Mouse (Mus musculus) midbrain, embryonic 16.5 days (tissue): ENCODE measurements around the gene Nadsyn1. TPM values are rescaled to one million over a fixed set of nuclear protein-coding genes. Genes with fewer than 3 reads are reported as not detected.

ENCODE experiments used
- ATAC-seq: fragments of 200-750 bp; cut with Nextera tagmentation; 2 replicates; pipeline ENCODE4 v1.8.0; 2017; ENCODE audit warnings: moderate TSS enrichment
- H3K27ac ChIP-seq: fragments of 300-500 bp; sonication (generic); 2 replicates; pipeline ENCODE4 v1.5.1; 2014; ENCODE audit warnings: mild to moderate bottlenecking, low read length, mixed read lengths
- H3K27me3 ChIP-seq: fragments of 300-500 bp; sonication (generic); 2 replicates; pipeline ENCODE4 v1.6.1; 2014; ENCODE audit warnings: low read depth, low read length, mixed read lengths; ENCODE audit not compliant: control insufficient read depth, insufficient read depth
- H3K36me3 ChIP-seq: fragments of 300-500 bp; sonication (generic); 2 replicates; pipeline ENCODE4 v1.6.1; 2014; ENCODE audit warnings: mild to moderate bottlenecking, low read length, moderate library complexity, mixed read lengths; ENCODE audit not compliant: control insufficient read depth, insufficient read depth
- H3K4me1 ChIP-seq: fragments of 300-500 bp; sonication (generic); 2 replicates; pipeline ENCODE4 v1.6.1; 2014; ENCODE audit warnings: mild to moderate bottlenecking, low read length, mixed read lengths; ENCODE audit not compliant: control insufficient read depth, insufficient read depth
- H3K4me2 ChIP-seq: fragments of 300-500 bp; sonication (generic); 2 replicates; pipeline ENCODE4 v1.6.1; 2014; ENCODE audit warnings: mild to moderate bottlenecking, low read length, mixed read lengths
- H3K4me3 ChIP-seq: fragments of 300-500 bp; sonication (generic); 2 replicates; pipeline ENCODE4 v1.5.1; 2014; ENCODE audit warnings: low read depth, mild to moderate bottlenecking, low read length, moderate library complexity, mixed read lengths
- H3K9ac ChIP-seq: fragments of 300-500 bp; sonication (generic); 2 replicates; pipeline ENCODE4 v1.6.1; 2014; ENCODE audit warnings: low read depth, low read length, mixed read lengths
- H3K9me3 ChIP-seq: fragments of 300-500 bp; sonication (generic); replicated peaks from 2 replicates; pipeline ENCODE4 v1.6.1; 2014; ENCODE audit warnings: mild to moderate bottlenecking, low read length, mixed read lengths; ENCODE audit not compliant: control insufficient read depth, poor library complexity, severe bottlenecking
- WGBS: fragments of 180-500 bp; shearing (Covaris S2); extraction: QIAGEN DNeasy Blood & Tissue Kit; methylation state at CpG from one replicate; pipeline ENCODE4 v1.1.7; 2014; 5-methylcytosine and 5-hydroxymethylcytosine counted together
- polyA plus RNA-seq: library from polyadenylated mRNA; unstranded; fragments of >200 nt; fragmentation: Nextera tagmentation; extraction: Ambion mirVana; gene quantifications from 2 replicates; pipeline ENCODE4 v1.2.1, GENCODE M21; 2015

The Nadsyn1 gene
- 6.5 and 7.5 TPM in 2 replicates for polyA plus RNA-seq

- Histone ChIP-seq H3K36me3 (peaks cover 2% of the 10 kb centered on the region; the same call in 1 of the 2 replicates), H3K4me1 (peaks cover 11% of the 10 kb centered on the region), H3K27me3 (no peaks in the 10 kb centered on the region), H3K9ac (peak within 1 kb of the TSS; percentile 63), H3K4me3 (peak within 1 kb of the TSS; percentile 62), H3K27ac (peak within 1 kb of the TSS; percentile 84), H3K9me3 (no peaks in the 10 kb centered on the region), H3K4me2 (peak within 1 kb of the TSS; percentile 59)
- peak; percentile 97 for ATAC-seq
- WGBS, result under 1% methylated on average over 40 of the region's 40 CpGs
Measured at GRCm38 (mm10) chr7:143822375-143823265, at the start of gene Nadsyn1, which contains the start of gene Dhcr7. Nadsyn1 (minus strand) TSS chr7:143822849. Dhcr7 (plus strand) TSS chr7:143823145.

DNA sequence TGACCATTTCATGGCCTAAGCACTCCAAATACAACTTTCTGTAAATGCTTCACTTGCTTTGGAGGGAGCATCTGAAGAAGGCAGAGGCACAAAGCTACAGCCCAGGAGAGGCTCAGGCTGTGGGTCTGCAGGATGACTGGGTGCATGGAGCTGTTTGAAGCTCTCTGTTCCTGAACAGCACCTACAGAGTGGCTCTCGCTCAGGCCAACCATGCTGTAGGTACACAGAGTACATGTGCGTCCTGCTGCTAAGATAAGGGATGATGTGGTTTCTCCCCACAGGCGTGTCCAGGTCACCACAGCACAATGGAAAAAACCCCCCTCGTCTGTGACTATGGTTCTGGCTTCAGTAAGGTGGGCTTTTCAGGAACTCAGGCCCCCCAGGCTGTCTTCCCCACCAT is 46.2 kb upstream of the Nadsyn1 start:
- Histone ChIP-seq H3K27me3 (no peaks in the 10 kb centered on the region), H3K9ac (no peak overlapping the region), H3K9me3 (0 out of 2 replicates have a peak, but pooled peaks cover 3% of the 10 kb centered on the region), H3K36me3 (no peaks in the 10 kb centered on the region), H3K4me3 (no peak overlapping the region), H3K4me2 (no peak overlapping the region), H3K27ac (no peak overlapping the region), H3K4me1 (no peaks in the 10 kb centered on the region)
- ATAC-seq, result no peak
- WGBS, result 87% methylated on average over 4 of the region's 4 CpGs

GRCm38 (mm10) chr7:143866538-143866937 is 43.9 kb upstream of the Nadsyn1 start, which contains the start of gene Gm498:
Gm498 (plus strand) TSS chr7:143866838.
- Histone ChIP-seq H3K4me3 (no peak within 1 kb of the TSS), H3K4me1 (no peaks in the 10 kb centered on the region), H3K4me2 (no peak within 1 kb of the TSS), H3K27me3 (no peaks in the 10 kb centered on the region), H3K9me3 (no peaks in the 10 kb centered on the region), H3K36me3 (no peaks in the 10 kb centered on the region), H3K9ac (no peak within 1 kb of the TSS), H3K27ac (no peak within 1 kb of the TSS)
- WGBS, result 88% methylated on average over 2 of the region's 2 CpGs
- ATAC-seq, result no peak

GRCm38 (mm10) chr7:143848768-143849482 is 26.3 kb upstream of the Nadsyn1 start:
- Histone ChIP-seq H3K9ac (no peak overlapping the region), H3K36me3 (peaks cover 49% of the 10 kb centered on the region), H3K27ac (no peak overlapping the region), H3K4me2 (no peak overlapping the region), H3K4me3 (no peak overlapping the region), H3K9me3 (no peaks in the 10 kb centered on the region), H3K27me3 (no peaks in the 10 kb centered on the region), H3K4me1 (no peaks in the 10 kb centered on the region)
- no peak for ATAC-seq
- WGBS, result 95% methylated on average over 6 of the region's 8 CpGs

- no peaks in the 10 kb centered on the region for H3K27me3 ChIP-seq
- H3K4me3 ChIP-seq, result no peak overlapping the region
- no peaks in the 10 kb centered on the region for H3K9me3 ChIP-seq
- H3K4me1 ChIP-seq, result no peaks in the 10 kb centered on the region
- no peak overlapping the region for H3K4me2 ChIP-seq
- no peak overlapping the region for H3K9ac ChIP-seq
- H3K27ac ChIP-seq, result no peak overlapping the region
- WGBS, result 91% methylated on average over 5 of the region's 5 CpGs
- H3K36me3 ChIP-seq, result peaks cover 55% of the 10 kb centered on the region
- ATAC-seq, result no peak
Measured at GRCm38 (mm10) chr7:143848127-143848767, 25.6 kb upstream of the Nadsyn1 start.

GRCm38 (mm10) chr7:143841301-143841700 is 18.7 kb upstream of the Nadsyn1 start:
- Histone ChIP-seq H3K4me1 (peaks cover under 1% of the 10 kb centered on the region; the same call in 1 of the 2 replicates), H3K9me3 (no peaks in the 10 kb centered on the region), H3K9ac (no peak overlapping the region), H3K4me2 (no peak overlapping the region), H3K4me3 (no peak overlapping the region), H3K27ac (no peak overlapping the region), H3K27me3 (no peaks in the 10 kb centered on the region), H3K36me3 (peaks cover 78% of the 10 kb centered on the region)
- 98% methylated on average over 8 of the region's 8 CpGs for whole genome bisulfite sequencing
- ATAC-seq, result no peak

- peaks cover 9% of the 10 kb centered on the region for H3K4me1 ChIP-seq
- peaks cover 67% of the 10 kb centered on the region for H3K36me3 ChIP-seq
- H3K9me3 ChIP-seq, result no peaks in the 10 kb centered on the region
- H3K27ac ChIP-seq, result no peak overlapping the region
- WGBS, result 90% methylated on average over 5 of the region's 5 CpGs
- no peak overlapping the region for H3K4me2 ChIP-seq
- no peaks in the 10 kb centered on the region for H3K27me3 ChIP-seq
- no peak for ATAC-seq
- H3K9ac ChIP-seq, result no peak overlapping the region
- no peak overlapping the region for H3K4me3 ChIP-seq
Measured at GRCm38 (mm10) chr7:143840121-143840520, 17.5 kb upstream of the Nadsyn1 start.

DNA sequence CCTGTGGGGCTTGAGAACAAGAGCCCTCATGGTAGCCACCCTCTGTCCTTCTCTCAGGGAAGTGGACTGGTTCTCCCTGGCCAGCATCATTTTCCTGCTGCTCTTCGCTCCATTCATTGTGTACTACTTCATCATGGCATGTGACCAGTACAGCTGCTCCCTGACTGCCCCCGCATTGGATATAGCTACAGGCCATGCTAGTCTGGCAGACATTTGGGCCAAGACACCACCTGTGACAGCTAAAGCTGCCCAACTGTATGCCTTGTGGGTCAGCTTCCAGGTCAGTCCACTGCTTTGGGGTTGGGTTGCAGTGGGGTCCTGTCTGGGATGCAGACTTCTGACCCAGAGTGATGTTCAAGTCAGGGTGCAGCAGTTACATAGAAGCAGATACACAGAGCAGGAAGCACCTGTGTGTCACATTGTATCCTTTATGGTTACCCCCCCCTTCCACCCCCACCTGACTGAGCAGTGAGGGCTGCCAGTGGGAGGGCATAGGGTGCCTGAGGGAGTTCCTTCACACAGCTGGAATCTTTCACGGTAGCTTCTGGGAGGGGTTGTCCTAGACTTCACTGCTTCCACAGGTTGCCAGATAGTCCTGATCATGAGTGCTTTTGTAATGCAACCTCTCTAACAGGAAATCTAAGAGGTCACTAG is 15.2 kb upstream of the Nadsyn1 start:
- Histone ChIP-seq H3K9ac (no peak overlapping the region), H3K4me2 (no peak overlapping the region), H3K27me3 (no peaks in the 10 kb centered on the region), H3K4me3 (no peak overlapping the region), H3K9me3 (no peaks in the 10 kb centered on the region), H3K36me3 (peaks cover 45% of the 10 kb centered on the region), H3K4me1 (peaks cover 31% of the 10 kb centered on the region), H3K27ac (no peak overlapping the region)
- no peak for ATAC-seq
- 93% methylated on average over 3 of the region's 3 CpGs for WGBS
